Mouse (Mus musculus): ENCODE results near the gene Cdh13.

Gene Cdh13

GRCm38 (mm10) chr8:118938025-118938424 is 654.5 kb downstream of the Cdh13 start:
- no peak for DNase-seq (ENCODE audit: low spot score in 2 of 2)

GRCm38 (mm10) chr8:118951766-118952741 is 668.5 kb downstream of the Cdh13 start:
- DNase-seq (ENCODE audit: low spot score in 2 of 2), result no peak

- DNase-seq (ENCODE audit: low spot score in 2 of 2), result no peak
These were observed 672.6 kb downstream of the Cdh13 start for GRCm38 (mm10) chr8:118956109-118956508.

GRCm38 (mm10) chr8:118961877-118962545 is 678.5 kb downstream of the Cdh13 start:
- no peak for DNase-seq (ENCODE audit: low spot score in 2 of 2)

- no peak for DNase-seq (ENCODE audit: low spot score in 2 of 2)
These were observed 681.7 kb downstream of the Cdh13 start for GRCm38 (mm10) chr8:118965101-118965840.

- DNase-seq (ENCODE audit: low spot score in 2 of 2), result no peak
These were observed 685.4 kb downstream of the Cdh13 start for GRCm38 (mm10) chr8:118968896-118969295.

- DNase-seq (ENCODE audit: low spot score in 2 of 2), result no peak
These were observed 696.3 kb downstream of the Cdh13 start for GRCm38 (mm10) chr8:118979800-118980199.

GRCm38 (mm10) chr8:118983724-118984123 is 700.2 kb downstream of the Cdh13 start:
- no peak for DNase-seq (ENCODE audit: low spot score in 2 of 2)

- no peak for DNase-seq (ENCODE audit: low spot score in 2 of 2)
These were observed 703.3 kb downstream of the Cdh13 start for GRCm38 (mm10) chr8:118986796-118987195.

GRCm38 (mm10) chr8:118995641-118996188 is 712.2 kb downstream of the Cdh13 start:
- DNase-seq (ENCODE audit: low spot score in 2 of 2), result no peak

GRCm38 (mm10) chr8:119000595-119000994 is 717.1 kb downstream of the Cdh13 start:
- DNase-seq (ENCODE audit: low spot score in 2 of 2), result no peak

- DNase-seq (ENCODE audit: low spot score in 2 of 2), result no peak
These were observed 721.3 kb downstream of the Cdh13 start for GRCm38 (mm10) chr8:119004821-119005220.

GRCm38 (mm10) chr8:119018675-119019074 is 735.1 kb downstream of the Cdh13 start:
- DNase-seq (ENCODE audit: low spot score in 2 of 2), result no peak

GRCm38 (mm10) chr8:119020781-119021180 is 737.2 kb downstream of the Cdh13 start:
- DNase-seq (ENCODE audit: low spot score in 2 of 2), result peak; percentile 50 to 57

GRCm38 (mm10) chr8:119021478-119021877 is 737.9 kb downstream of the Cdh13 start:
- no peak for DNase-seq (ENCODE audit: low spot score in 2 of 2)

- no peak for DNase-seq (ENCODE audit: low spot score in 2 of 2)
These were observed 738.9 kb downstream of the Cdh13 start for GRCm38 (mm10) chr8:119022301-119022870.

GRCm38 (mm10) chr8:119033398-119033797 is 749.9 kb downstream of the Cdh13 start:
- DNase-seq (ENCODE audit: low spot score in 2 of 2), result no peak

- no peak for DNase-seq (ENCODE audit: low spot score in 2 of 2)
These were observed 750.5 kb downstream of the Cdh13 start for GRCm38 (mm10) chr8:119034037-119034436.

GRCm38 (mm10) chr8:119035126-119035525 is 751.6 kb downstream of the Cdh13 start:
- DNase-seq (ENCODE audit: low spot score in 2 of 2), result peak; percentile 27 to 33

GRCm38 (mm10) chr8:119037571-119037970 is 754.0 kb downstream of the Cdh13 start:
- DNase-seq (ENCODE audit: low spot score in 2 of 2), result no peak

GRCm38 (mm10) chr8:119039358-119039757 is 755.8 kb downstream of the Cdh13 start:
- no peak for DNase-seq (ENCODE audit: low spot score in 2 of 2)

All from frontal cortex, postnatal 14 days (tissue).